Mouse (Mus musculus): ENCODE data around the gene Kri1. TPM values are rescaled to one million over a fixed set of nuclear protein-coding genes. Genes with fewer than 3 reads are reported as not detected.

Kri1 gene
- total and polyA plus RNA-seq, 3 experiments = 76.1 to 233 (median 199) TPM

DNA sequence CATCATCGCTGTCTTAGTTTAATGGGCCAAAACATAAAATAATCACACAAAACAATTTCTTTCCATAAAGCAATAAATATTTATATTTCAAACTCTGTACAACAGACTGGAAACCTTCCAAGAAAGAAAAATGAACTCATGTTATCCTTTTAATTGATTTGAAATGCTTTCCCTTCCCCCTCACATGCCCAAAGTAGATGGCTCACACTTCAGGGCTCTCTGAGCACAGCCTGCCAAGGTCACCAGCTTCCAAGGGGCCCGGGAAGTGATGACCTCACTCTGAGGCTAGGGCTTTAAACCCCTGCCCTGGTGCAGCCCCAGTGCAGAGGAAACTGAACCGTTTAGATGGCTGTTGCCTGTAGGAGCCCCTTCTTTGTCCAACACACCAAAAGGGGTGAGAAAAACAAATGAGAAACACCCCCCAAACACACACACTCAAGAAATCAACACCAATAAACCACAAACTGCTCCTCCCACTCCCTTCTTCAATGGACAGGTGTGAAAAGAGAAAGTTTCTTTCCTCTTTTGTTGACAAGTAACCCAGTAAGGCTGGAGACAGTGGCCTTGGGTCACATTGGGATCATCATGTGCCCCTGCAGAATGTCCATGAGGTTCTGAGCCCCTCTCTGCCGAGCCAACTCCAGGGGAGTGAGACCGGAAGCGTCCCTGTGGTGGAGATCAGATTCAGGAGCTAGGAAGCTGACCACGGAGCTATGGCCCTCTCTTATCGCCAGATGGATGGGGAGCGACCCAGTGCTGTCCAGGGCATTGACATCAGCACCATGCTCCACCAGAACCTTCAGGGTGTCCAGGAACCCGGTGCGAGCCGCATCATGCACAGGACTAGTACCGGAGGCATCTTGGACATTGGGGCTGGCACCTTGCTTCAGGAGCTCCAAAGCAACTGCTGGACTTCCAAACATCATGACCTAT, 901 bp upstream of the Kri1 start:
- Histone ChIP-seq H3K9me3 (replicated peaks; ENCODE audit: insufficient read depth, low read length) (no peaks in the 10 kb centered on the region), H3K9ac (ENCODE audit: control insufficient read depth, low read depth, low read length, poor library complexity, severe bottlenecking) (peak overlapping the region; percentile 55), H3K4me3 (ENCODE audit: control insufficient read depth in 1 of 2, insufficient read depth in 1 of 2, low read depth in 2 of 2, low read length in 2 of 2) (peak overlapping the region; percentile 37 to 62), H3K36me3 (ENCODE audit: control insufficient read depth in 1 of 2, insufficient read depth in 2 of 2, low read length in 2 of 2) (peaks cover 15 to 40% of the 10 kb centered on the region in 2 experiments), H3K4me1 (ENCODE audit: control insufficient read depth in 1 of 2, insufficient read depth in 2 of 2, low read length in 2 of 2) (peaks cover 26 to 28% of the 10 kb centered on the region in 2 experiments), H3K79me2 (ENCODE audit: control insufficient read depth, insufficient read depth, low read length, poor library complexity) (peaks cover 52% of the 10 kb centered on the region), H3K27ac (ENCODE audit: control insufficient read depth, low read depth, low read length) (peak overlapping the region; percentile 87), H3K27me3 (ENCODE audit: control insufficient read depth in 1 of 2, insufficient read depth in 2 of 2, low read length in 2 of 2) (no peaks in the 10 kb centered on the region)
- TF ChIP-seq USF1 (IDR thresholded peaks at IDR 0.05; ENCODE audit: low read depth, low read length) (no peak), TAL1 (IDR thresholded peaks at IDR 0.05; ENCODE audit: low read length) (no peak), MEF2A (IDR thresholded peaks at IDR 0.05; ENCODE audit: extremely low read depth, insufficient replicate concordance, low read depth, low read length, poor library complexity, severe bottlenecking) (no peak), NRF1 (IDR thresholded peaks at IDR 0.05; ENCODE audit: insufficient read depth, low read depth, low read length, poor library complexity, severe bottlenecking) (no peak), TCF12 (IDR thresholded peaks at IDR 0.05; ENCODE audit: low read depth, low read length) (no peak), UBTF (IDR thresholded peaks at IDR 0.05; ENCODE audit: borderline replicate concordance, insufficient read depth, low read depth, low read length) (no peak), MYC (IDR thresholded peaks at IDR 0.05; ENCODE audit: low read depth, low read length) (no peak), RAD21 (IDR thresholded peaks at IDR 0.05; ENCODE audit: low read depth, low read length) (no peak), MXI1 (IDR thresholded peaks at IDR 0.05; ENCODE audit: low read depth, low read length) (no peak), RCOR1 (IDR thresholded peaks at IDR 0.05; ENCODE audit: low read depth, low read length) (no peak), NELFE (IDR thresholded peaks at IDR 0.05; ENCODE audit: low read depth, low read length) (no peak), CTCF (IDR thresholded peaks at IDR 0.05 in 2 of 3, conservative IDR thresholded peaks at IDR 0.05 in 1 of 3; ENCODE audit: control insufficient read depth in 1 of 3, insufficient read depth in 1 of 3, low read depth in 2 of 3, low read length in 3 of 3, poor library complexity in 1 of 3, severe bottlenecking in 1 of 3) (no peak), ZC3H11A (IDR thresholded peaks at IDR 0.05; ENCODE audit: low read depth, low read length) (no peak), ETS1 (IDR thresholded peaks at IDR 0.05; ENCODE audit: low read depth, low read length) (no peak), E2F4 (IDR thresholded peaks at IDR 0.05; ENCODE audit: borderline replicate concordance, low read depth, low read length) (no peak)
- DNase-seq (ENCODE audit: low read depth, low spot score) = peak; percentile 82

- Histone ChIP-seq H3K79me2 (ENCODE audit: control insufficient read depth, insufficient read depth, low read length, poor library complexity) (peaks cover 51% of the 10 kb centered on the region), H3K9me3 (replicated peaks; ENCODE audit: insufficient read depth, low read length) (no peaks in the 10 kb centered on the region), H3K4me1 (ENCODE audit: control insufficient read depth in 1 of 2, insufficient read depth in 2 of 2, low read length in 2 of 2) (peaks cover 23 to 25% of the 10 kb centered on the region in 2 experiments), H3K27me3 (ENCODE audit: control insufficient read depth in 1 of 2, insufficient read depth in 2 of 2, low read length in 2 of 2) (no peaks in the 10 kb centered on the region), H3K27ac (ENCODE audit: control insufficient read depth, low read depth, low read length) (peak overlapping the region; percentile 85), H3K36me3 (ENCODE audit: control insufficient read depth in 1 of 2, insufficient read depth in 2 of 2, low read length in 2 of 2) (peaks cover 25 to 35% of the 10 kb centered on the region in 2 experiments), H3K4me3 (ENCODE audit: control insufficient read depth in 1 of 2, insufficient read depth in 1 of 2, low read depth in 2 of 2, low read length in 2 of 2) (peak overlapping the region; percentile 69 to 71), H3K9ac (ENCODE audit: control insufficient read depth, low read depth, low read length, poor library complexity, severe bottlenecking) (peak overlapping the region; percentile 75)
- peak; percentile 83 for DNase-seq (ENCODE audit: low read depth, low spot score)
- TF ChIP-seq E2F4 (IDR thresholded peaks at IDR 0.05; ENCODE audit: borderline replicate concordance, low read depth, low read length) (no peak), MXI1 (IDR thresholded peaks at IDR 0.05; ENCODE audit: low read depth, low read length) (no peak), GABPA (IDR thresholded peaks at IDR 0.05; ENCODE audit: low read depth, low read length) (no peak), UBTF (IDR thresholded peaks at IDR 0.05; ENCODE audit: borderline replicate concordance, insufficient read depth, low read depth, low read length) (no peak), TBP (IDR thresholded peaks at IDR 0.05; ENCODE audit: low read depth, low read length) (0 out of 2 replicates have a peak, but pooled peaks have one; percentile 33), TAL1 (IDR thresholded peaks at IDR 0.05; ENCODE audit: low read length) (peak; percentile 36; the same call in 1 of the 2 replicates), MYB (IDR thresholded peaks at IDR 0.05; ENCODE audit: low read depth, low read length) (no peak), MAZ (IDR thresholded peaks at IDR 0.05; ENCODE audit: low read depth, low read length) (no peak), MAX (IDR thresholded peaks at IDR 0.05; ENCODE audit: low read length) (no peak), GATA1 (IDR thresholded peaks at IDR 0.05; ENCODE audit: low read depth, low read length) (peak; percentile 81), TCF12 (IDR thresholded peaks at IDR 0.05; ENCODE audit: low read depth, low read length) (no peak), MEF2A (IDR thresholded peaks at IDR 0.05; ENCODE audit: extremely low read depth, insufficient replicate concordance, low read depth, low read length, poor library complexity, severe bottlenecking) (no peak)
These were observed 1.0 kb downstream of the Kri1 start for GRCm38 (mm10) chr9:21286753-21287152.

All from MEL (cell line).